Mouse (Mus musculus): ENCODE data around the gene Ano9.

- TF ChIP-seq SRF (IDR thresholded peaks at IDR 0.05; ENCODE audit: control insufficient read depth, insufficient read length, low read depth): no peak
- TF ChIP-seq TCF3 (IDR thresholded peaks at IDR 0.05; ENCODE audit: insufficient read length, low read depth): no peak
- TF ChIP-seq TCF12 (IDR thresholded peaks at IDR 0.05; ENCODE audit: insufficient read depth, poor library complexity, severe bottlenecking): no peak
- TF ChIP-seq MYOD1 (IDR thresholded peaks at IDR 0.05; ENCODE audit: control insufficient read depth in 1 of 3, insufficient read length in 2 of 3, low read depth in 2 of 3): no peak
Observed at GRCm38 (mm10) chr7:141096649-141097056, 21.0 kb downstream of the Ano9 start.
